Mouse (Mus musculus) bone marrow, adult 2 months (tissue): Measurements from ENCODE around the gene Ccnb1. TPM values are rescaled to one million over a fixed set of nuclear protein-coding genes. Genes with fewer than 3 reads are reported as not detected.
A peak's percentile ranks its signal among the peaks of the same experiment; 100 is the strongest.

Experiments
- H3K27ac ChIP-seq: fragments of 200-500 bp; 2 replicates; pipeline ENCODE4 v1.5.1; 2012; ENCODE audit warnings: low read depth, mild to moderate bottlenecking, control low read depth, inconsistent platforms, low read length; ENCODE audit not compliant: control insufficient read depth, poor library complexity, insufficient read depth
- H3K4me1 ChIP-seq: fragments of 200-500 bp; 2 replicates; pipeline ENCODE4 v1.6.1; 2011; ENCODE audit warnings: low read length; ENCODE audit not compliant: control insufficient read depth, insufficient read depth
- H3K4me3 ChIP-seq: fragments of 200-500 bp; replicated peaks from 2 replicates; pipeline ENCODE3; 2011; ENCODE audit warnings: mild to moderate bottlenecking, low read depth, low read length, control low read depth; ENCODE audit not compliant: control insufficient read depth
- CTCF ChIP-seq: fragments of 200-500 bp; IDR thresholded peaks from 2 replicates; pipeline ENCODE4 v1.5.1; 2011; ENCODE audit warnings: low read length, control low read depth; ENCODE audit not compliant: control insufficient read depth, insufficient read depth
- POLR2A ChIP-seq: fragments of 200-500 bp; IDR thresholded peaks from 2 replicates; pipeline ENCODE4 v1.6.1; 2011; ENCODE audit warnings: low read depth, mild to moderate bottlenecking, control low read depth, low read length, borderline replicate concordance; ENCODE audit not compliant: control insufficient read depth
- WGBS: fragments of 180-500 bp; shearing (Covaris S2); methylation state at CpG from one replicate; pipeline ENCODE4 v1.1.7; 2018; 5-methylcytosine and 5-hydroxymethylcytosine counted together
- polyA plus RNA-seq: library from polyadenylated mRNA; stranded (reverse); fragments of >200 nt; gene quantifications from 2 replicates; pipeline ENCODE4 v1.2.4, GENCODE M21; 2011; ENCODE audit warnings: low replicate concordance; ENCODE audit not compliant: missing spikeins, insufficient read depth, insufficient read length

Gene Ccnb1
- polyA plus RNA-seq, 1 experiment = 75.7 TPM

DNA sequence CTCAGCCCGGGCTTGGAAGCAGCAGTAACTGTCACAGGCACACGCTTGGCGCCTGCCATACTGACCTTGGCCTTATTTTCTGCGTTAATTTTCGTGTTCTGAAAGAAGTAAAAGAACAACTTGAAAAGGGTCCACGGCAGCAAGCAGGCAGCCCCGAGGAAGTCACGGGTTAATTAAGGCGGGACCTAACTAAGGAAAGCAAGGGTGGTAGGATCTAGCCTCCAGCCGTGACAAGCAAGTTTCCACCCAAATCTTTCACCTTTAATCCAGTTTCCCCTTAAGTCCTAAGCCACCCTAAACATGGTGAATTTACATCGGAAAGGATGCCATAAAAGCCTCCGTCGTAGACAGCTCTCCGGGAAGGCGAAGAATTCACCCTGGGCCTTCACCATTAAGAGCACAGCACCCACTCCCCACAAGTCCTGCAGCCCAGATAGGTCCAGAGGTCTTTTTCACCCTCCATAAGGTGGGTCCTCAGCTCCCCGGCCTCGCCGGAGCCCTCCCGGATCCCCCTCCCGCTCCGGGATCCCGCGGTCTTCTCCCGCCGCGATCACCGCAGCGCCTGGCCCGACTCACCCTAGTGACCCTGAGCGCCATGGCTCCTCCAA lies 460 bp downstream of the Ccnb1 start:
- TF ChIP-seq CTCF = no peak
- TF ChIP-seq POLR2A = no peak
- under 1% methylated on average over 30 of the region's 30 CpGs for WGBS
- peak overlapping the region; percentile 74 for H3K4me3 ChIP-seq
- no peaks in the 10 kb centered on the region for H3K4me1 ChIP-seq
- peak overlapping the region; percentile 65 for H3K27ac ChIP-seq

DNA sequence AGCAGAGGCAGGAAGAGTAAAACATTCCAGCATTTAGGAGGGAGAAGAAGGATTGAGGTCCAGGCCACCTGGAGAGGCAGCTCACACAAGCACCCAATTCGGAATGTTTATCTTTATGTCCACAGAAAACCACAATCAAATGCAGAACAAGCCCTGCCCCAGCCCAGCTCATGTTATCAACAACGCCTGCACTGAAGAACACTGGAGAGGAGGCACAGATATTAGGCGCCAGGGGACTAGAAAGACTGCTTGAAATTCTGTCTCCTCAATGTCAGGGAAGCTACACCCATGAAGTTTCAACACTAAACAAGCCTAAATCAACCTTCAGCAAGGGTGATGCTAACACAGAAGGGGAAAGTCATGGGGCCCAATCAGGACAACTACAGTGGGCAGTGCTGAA lies 8.9 kb downstream of the Ccnb1 start:
- TF ChIP-seq CTCF (no peak), POLR2A (no peak)
- no peaks in the 10 kb centered on the region; the same call in 1 of the 2 replicates for H3K4me1 ChIP-seq
- H3K4me3 ChIP-seq = no peak overlapping the region
- no peak overlapping the region for H3K27ac ChIP-seq
- WGBS = 56% methylated on average over 3 of the region's 3 CpGs

DNA sequence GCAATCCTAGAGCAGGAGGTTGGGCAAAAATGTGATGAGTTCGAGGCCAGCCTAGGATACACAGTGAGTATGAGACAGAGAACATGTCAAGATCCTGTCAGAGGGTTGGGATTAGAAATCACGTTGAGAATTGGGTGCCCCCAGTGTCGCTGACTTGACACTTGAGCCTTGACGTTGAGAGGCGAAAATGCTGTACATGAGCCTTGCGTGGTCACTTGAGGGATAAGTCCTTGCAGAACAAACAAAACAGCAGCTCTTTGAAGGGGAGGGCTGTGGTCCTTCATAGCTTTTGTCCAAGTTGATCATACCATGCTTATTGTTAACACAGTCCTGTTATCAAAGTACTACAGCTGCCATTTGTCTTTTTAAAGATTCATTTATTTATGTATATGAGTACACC lies 9.7 kb downstream of the Ccnb1 start:
- no peak overlapping the region for H3K4me3 ChIP-seq
- H3K4me1 ChIP-seq = no peaks in the 10 kb centered on the region; the same call in 1 of the 2 replicates
- H3K27ac ChIP-seq = no peak overlapping the region
- 76% methylated on average over 6 of the region's 6 CpGs for WGBS
- TF ChIP-seq POLR2A (no peak), CTCF (no peak)

DNA sequence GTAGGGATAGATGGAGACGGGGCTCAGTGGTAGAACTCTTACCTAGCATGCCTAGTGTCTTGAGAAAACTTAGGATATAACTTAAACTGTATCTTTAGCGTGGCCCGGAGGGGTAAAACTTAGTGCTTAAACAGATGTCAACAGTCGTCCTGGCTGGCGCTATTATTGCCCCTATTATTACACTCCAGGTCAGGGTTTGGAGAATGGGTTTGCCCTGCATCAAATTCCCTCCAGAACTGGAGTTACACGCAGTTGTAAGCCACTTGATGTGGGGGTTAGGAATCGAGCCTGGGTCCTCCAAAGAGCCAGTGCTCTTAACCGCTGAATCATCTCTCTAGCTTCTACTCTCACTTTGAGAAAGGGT lies 10.3 kb downstream of the Ccnb1 start:
- peak overlapping the region; percentile 91 for H3K4me3 ChIP-seq
- no peaks in the 10 kb centered on the region; the same call in 1 of the 2 replicates for H3K4me1 ChIP-seq
- TF ChIP-seq CTCF (no peak), POLR2A (no peak)
- 5% methylated on average over 8 of the region's 8 CpGs for WGBS
- no peak overlapping the region for H3K27ac ChIP-seq

DNA sequence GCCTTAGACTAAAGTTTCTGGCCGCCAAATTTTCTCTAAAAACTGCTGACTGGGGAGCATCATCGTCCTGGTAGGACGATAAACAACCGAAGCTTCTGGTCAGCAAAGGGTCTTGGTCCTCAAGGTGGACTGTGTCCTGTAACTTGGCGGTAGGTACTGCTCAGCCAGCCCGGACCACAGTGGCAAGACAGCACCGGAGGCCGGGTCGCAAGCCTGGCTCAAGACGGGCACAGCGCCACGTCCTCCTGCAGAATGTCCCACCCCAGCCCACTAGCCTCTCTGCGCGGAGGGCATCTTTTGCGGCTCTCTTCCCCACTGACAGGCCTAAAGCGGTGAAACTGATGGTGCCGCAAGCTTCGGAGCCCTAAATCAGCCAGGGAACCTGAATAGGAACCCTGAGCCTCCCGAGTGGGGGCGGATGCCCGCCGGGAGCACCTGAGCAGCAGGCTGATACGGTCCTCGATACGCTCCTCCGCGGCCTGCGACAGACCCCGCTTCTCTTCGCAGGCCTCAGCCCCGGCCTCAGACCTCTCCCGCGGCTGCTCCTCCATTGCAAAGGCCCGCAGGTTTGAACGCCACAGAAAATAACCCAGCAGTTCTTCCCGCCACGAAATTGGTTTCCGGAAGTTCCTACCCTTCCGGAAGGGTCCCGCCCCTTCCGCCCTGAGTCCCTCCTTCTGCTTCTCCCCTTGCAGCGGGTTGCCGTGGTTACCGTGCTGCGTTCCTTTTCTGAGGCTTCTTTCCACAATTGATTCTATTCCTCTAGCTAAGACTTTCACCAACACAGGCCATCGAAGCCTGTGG lies 10.9 kb downstream of the Ccnb1 start, which contains the start of gene Cenph:
Cenph (minus strand) TSS at position 648 of the 804 bp plus-strand sequence.
- under 1% methylated on average over 46 of the region's 46 CpGs for WGBS

DNA sequence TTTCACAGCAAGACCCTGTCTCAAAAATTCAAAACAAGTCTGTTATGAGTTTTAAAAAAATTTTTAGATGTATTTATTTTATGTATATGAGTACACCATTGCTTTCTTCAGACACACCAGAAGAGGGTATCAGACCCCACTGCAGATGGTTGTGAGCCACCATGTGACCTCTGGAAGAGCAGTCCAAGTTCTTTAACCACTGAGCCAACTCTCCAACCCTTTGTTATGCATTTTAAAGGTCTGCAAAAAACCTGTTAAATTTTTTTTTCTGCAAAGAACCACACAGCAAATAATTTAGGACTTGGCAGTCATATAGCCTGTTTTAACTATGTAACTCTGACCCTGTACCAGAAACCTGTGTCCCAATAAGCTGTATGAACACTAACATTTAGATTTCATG lies 11.7 kb downstream of the Ccnb1 start:
- Histone ChIP-seq H3K4me3 (no peak overlapping the region), H3K27ac (no peak overlapping the region), H3K4me1 (no peaks in the 10 kb centered on the region; the same call in 1 of the 2 replicates)

More for the DNA sequence above, 10.9 kb downstream of the Ccnb1 start, which contains the start of gene Cenph:
- Histone ChIP-seq H3K27ac (peak within 1 kb of the TSS; percentile 50), H3K4me3 (peak within 1 kb of the TSS; percentile 91), H3K4me1 (no peaks in the 10 kb centered on the region; the same call in 1 of the 2 replicates)
- TF ChIP-seq POLR2A (no peak), CTCF (no peak)

DNA sequence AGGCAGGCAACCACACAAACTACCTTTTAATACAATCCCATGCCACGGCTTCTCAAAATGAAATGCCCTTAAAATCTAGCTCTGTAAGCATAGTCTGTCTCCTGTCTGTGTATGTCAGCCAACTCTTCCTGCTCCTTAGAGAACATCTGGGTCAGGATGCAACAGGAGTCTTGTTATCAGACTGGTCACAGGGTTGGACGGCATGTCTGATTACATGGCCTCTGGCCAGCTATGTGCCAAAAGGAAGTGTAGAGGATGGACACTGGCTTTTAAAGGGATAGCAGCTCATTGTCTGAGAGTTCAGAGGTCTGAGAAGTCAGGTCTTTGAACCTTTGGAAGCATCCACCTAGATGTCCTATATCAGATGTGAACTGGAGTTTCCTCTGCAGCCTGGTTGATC lies 31.0 kb downstream of the Ccnb1 start:
- Histone ChIP-seq H3K4me1 (no peaks in the 10 kb centered on the region; the same call in none of the 2 replicates), H3K27ac (no peak overlapping the region), H3K4me3 (no peak overlapping the region)
- no peak for TF ChIP-seq CTCF
- no peak for TF ChIP-seq POLR2A
- 63% methylated on average over 2 of the region's 2 CpGs for WGBS

More for the DNA sequence above, 11.7 kb downstream of the Ccnb1 start:
- no peak for TF ChIP-seq POLR2A
- TF ChIP-seq CTCF = no peak

DNA sequence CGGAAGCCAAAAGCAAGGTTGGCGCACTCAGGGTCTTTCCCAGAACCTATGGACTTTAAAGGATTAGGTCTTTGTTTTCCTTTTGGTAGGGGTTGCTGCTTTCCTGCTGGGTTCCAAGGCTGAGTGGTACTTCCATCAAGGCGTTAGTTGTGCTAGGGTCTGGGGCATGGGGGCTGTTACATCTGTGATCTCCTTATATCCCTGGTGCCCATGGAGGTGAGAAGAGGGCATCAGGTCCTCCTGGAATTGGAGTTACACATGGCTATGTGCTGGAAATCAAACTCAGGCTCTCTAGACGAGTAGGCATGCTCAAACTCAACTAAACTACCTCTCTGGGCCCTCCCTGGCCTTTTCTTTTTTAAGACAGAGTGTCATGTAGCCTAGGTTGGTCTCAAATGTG lies 32.2 kb downstream of the Ccnb1 start:
- no peak overlapping the region for H3K4me3 ChIP-seq
- WGBS = 88% methylated on average over 4 of the region's 4 CpGs
- TF ChIP-seq CTCF = no peak
- no peaks in the 10 kb centered on the region; the same call in none of the 2 replicates for H3K4me1 ChIP-seq
- no peak overlapping the region for H3K27ac ChIP-seq
